Mouse (Mus musculus): ENCODE data around the gene H2afj.

GRCm38 (mm10) chr6:136857873-136858260 lies 49.8 kb downstream of the H2afj start:
- TF ChIP-seq TCF3 (IDR thresholded peaks at IDR 0.05; ENCODE audit: insufficient read length, low read depth) = no peak
- TF ChIP-seq POLR2A (IDR thresholded peaks at IDR 0.05; ENCODE audit: insufficient read length, low read depth) = no peak
- TF ChIP-seq MAX (IDR thresholded peaks at IDR 0.05; ENCODE audit: low read depth) = no peak
- no peak for TF ChIP-seq E2F4 (IDR thresholded peaks at IDR 0.05; ENCODE audit: insufficient read depth)
- no peak for TF ChIP-seq TCF12 (IDR thresholded peaks at IDR 0.05; ENCODE audit: insufficient read depth, poor library complexity, severe bottlenecking)
- no peak for TF ChIP-seq SRF (IDR thresholded peaks at IDR 0.05; ENCODE audit: control insufficient read depth, insufficient read length, low read depth)
- TF ChIP-seq CEBPB (IDR thresholded peaks at IDR 0.05; ENCODE audit: insufficient read depth, poor library complexity, severe bottlenecking) = no peak
- no peak for TF ChIP-seq POLR2AphosphoS2 (IDR thresholded peaks at IDR 0.05; ENCODE audit: insufficient read length, low read depth)
- TF ChIP-seq REST (IDR thresholded peaks at IDR 0.05; ENCODE audit: insufficient read depth, insufficient read length) = no peak

Measured in myocyte (in vitro differentiated cells).